Mouse (Mus musculus): Measurements from ENCODE around the gene Nthl1.
"Not testable (repeated sequence)": the region's sequence is repeated elsewhere in the genome, so short reads cannot be mapped to it uniquely, and the experiment has no call there.

Gene Nthl1

DNA sequence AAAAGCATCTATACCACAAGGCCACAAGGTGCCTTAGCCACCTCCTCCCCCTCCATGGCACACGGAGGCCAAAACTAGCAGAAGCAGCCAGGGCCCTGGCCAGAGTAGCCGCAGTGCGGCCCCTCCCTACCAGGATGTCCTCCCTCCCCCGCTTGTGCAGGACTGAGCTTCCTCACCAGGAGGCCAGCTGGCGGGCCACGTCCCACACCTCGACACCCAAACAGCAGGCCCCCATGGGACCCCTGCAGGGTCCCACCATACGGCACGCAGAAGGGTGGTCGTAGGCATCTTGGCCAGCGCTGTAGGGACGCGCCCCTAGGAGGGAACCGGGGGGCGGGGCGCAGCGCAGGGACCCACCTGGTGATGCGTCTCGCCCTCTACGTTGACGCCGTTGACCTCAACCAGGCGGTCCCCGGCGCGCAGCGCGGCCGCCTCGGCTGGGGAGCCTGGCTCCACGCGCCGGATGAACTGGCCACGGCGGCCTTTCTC lies 17.1 kb downstream of the Nthl1 start:
- peak; percentile 76 to 82 for DNase-seq (ENCODE audit: low spot score in 2 of 2)

DNA sequence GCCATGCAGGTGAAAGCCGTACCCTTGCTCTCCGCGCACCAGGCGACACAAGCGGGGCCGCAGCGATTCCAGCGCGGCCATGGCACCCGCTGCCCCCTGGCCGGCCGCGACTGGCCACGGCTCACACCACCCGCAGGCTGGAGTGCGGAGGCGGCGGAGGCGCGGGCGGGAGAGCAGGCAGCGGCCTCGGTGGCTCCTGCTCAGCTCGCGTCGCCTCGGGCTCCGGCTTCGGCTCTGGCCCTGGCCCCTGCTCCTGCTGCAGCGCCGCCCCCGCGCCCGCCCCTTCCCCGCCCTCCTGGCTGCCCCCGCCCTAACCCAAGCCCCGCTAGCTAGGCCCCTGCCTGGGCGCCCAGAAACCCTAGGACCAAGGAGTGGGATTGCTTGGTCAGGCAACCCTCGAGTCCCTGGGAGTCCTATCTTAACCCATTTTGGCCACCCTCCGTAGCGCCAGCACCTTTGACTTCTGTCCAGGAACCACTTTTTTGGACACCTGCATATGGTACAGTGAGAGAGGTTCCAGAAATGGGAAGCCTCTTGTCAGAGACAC lies 17.7 kb downstream of the Nthl1 start, which contains the start of gene Slc9a3r2:
Gene Slc9a3r2 (minus strand): TSS at position 258 of the 547 bp plus-strand sequence.
- peak; percentile 60 to 67 for DNase-seq (ENCODE audit: low spot score in 2 of 2)

DNA sequence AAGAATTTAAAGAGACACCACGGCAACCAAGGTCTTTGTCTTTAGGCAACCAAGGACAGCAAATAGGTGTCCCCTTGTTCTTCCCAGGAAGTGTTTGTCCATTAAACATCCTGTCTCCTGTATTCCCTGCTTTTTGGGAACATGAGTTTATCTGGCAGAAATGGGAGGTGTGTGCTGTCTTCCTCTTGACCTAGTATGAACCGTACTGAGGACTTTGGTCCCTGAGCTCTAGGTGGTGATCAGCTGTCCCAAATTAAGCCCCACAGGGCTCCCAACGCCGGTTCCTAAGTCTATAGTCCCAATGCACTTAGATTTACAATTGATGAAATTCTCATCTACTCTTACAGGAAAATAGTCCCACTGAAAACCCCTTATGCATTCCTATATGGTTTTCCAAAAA lies 18.3 kb downstream of the Nthl1 start:
- no peak for DNase-seq (ENCODE audit: low spot score in 2 of 2)

DNA sequence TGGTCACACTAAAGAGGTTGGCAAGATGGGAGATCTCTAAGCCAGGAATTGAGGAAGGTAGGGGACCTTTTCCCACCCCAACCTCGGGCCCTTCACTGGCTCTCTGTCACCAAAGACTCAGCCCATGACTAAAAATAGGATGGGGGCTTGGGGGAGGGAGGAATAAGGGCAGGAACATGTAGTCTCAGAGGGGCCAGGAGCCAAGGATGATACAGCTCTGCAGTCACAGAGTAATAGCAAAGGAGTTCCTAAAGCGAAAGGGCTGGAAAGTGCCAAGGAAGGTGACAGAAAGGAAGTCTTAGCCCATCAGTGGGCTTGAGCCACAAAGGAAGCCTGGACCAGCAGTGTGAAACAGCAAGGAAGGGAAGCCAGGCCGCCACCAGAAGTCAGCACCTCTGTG lies 19.4 kb downstream of the Nthl1 start:
- DNase-seq (ENCODE audit: low spot score in 2 of 2) = no peak

DNA sequence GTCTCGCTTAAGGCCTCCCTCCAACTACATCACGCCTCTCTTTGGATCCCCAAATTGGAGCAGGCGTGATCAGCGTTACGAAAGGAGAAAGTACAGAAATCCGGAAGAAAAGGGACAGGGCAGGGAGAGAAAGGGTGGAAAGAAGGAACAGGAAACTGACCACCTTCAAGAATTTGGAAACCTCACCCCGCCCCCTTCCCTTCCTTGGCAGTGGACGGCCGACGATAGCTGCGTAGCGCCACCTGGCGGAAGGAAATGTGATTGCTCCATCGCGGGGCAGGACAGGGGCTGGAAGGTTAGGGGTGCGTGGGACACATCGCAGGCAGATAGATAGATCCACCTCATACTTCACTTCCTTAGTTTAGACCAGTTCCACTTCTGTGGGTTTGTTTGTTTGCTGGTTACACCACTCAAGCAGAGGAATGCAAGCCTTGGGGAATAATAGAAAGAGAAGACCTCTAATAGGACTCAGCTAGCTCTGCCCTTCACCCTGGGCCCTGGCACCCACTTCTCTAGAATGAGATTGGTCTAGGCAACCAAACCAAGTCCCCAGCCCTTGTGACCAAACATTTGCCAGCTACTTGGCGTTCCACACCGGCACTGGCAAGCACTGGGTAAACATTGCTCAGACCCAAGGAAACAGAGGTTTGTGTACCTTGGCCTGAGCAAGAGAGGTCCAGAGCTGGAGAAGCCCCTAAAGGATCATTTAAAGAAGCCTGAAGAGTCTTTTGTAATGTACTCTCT lies 21.7 kb downstream of the Nthl1 start:
- peak; percentile 54 to 75 for DNase-seq (ENCODE audit: low spot score in 2 of 2)

DNA sequence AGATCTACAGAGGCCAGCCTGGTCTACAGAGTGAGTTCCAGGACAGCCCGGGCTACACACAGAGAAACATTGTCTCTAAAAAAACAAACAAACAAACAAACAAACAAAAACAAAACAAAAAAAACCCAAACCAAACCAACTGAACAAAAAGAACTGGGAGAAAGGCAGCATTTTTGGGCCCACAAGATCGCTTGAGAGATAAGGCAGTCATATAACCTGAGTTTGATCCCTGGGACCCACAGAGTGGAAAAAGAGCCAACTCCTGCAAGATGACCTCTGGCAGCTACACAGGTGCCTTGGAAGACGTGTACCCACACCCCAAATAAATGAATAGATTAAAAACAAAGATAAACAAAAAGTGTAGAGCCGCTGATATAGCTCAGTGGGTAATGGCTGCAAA lies 22.5 kb downstream of the Nthl1 start:
- DNase-seq (ENCODE audit: low spot score in 2 of 2) = no peak

DNA sequence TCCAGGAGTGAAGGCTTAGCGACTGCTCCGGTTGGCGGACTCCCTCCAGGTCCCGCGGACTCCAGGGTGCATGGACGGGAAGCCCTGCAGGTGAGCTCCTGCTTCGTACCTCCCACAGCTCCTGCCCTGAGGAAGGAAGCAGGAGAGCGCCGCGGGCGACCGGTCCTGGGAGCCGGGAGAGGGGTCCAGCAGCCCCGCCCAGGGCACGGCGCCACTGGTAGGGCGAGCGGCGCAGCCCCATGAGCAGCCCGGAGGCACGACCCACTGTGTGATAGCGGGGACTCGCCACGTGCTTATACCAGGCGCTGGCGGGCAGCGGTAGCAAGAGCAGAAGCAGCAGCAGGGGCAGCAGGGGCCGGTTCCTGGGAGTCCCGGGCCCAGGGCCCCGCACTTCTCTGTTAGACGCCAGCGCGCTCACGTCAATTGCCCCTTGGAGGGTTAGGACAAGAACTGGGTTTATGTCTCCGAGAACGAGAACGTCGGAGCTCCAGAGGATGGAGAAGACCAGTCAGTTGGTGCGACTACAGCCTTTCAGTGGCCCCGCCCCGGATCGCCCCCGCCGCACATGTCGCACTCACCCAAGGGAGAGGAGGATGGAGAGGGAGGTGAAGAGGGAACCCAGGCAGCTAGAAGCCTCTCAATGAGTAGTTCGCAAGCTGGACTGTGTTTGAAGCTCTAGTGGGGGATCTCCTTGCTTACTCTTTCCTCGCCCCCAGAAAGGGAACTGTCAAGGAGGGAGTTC lies 25.7 kb downstream of the Nthl1 start, which contains the start of gene Npw:
Gene Npw (minus strand): TSS at position 441 of the 742 bp plus-strand sequence.
- DNase-seq (ENCODE audit: low spot score in 2 of 2) = no peak

DNA sequence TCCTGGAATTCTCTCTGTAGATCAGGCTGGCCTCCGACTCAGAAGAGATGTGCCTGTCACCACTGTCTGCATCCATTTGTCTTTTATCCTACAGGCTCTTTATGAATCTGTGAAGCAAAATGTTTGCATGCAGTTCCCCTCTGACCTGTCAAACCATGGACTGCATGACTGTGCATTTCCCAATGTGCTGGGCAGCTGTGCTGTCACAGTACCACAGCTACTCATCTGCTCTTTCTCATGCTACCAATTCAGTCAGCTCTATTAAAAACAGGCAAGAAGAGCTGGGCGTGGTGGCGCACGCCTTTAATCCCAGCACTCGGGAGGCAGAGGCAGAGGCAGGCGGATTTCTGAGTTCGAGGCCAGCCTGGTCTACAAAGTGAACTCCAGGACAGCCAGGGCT lies 34.5 kb downstream of the Nthl1 start:
- not testable (repeated sequence) for DNase-seq (ENCODE audit: low spot score in 2 of 2)

DNA sequence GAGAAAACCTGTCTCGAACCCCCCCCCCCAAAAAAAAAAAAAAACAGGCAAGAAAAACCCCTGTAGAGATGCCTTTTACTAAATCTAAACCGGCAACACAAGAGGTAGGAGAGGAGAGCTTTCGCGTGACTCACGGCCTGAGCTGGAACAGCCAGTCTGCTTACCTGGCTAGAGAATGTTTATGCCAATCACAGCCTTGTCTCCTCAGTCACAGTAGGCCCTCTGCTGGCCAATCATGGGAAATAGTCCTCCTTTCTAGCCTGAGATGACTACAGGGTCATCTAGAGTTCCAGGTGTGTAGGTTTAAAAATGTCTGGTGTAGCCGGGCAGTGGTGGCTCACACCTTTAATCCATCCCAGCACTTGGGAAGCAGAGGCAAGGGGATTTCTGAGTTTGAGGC lies 34.9 kb downstream of the Nthl1 start:
- peak in 1 of 2 experiments; percentile 55 for DNase-seq (ENCODE audit: low spot score in 2 of 2)

DNA sequence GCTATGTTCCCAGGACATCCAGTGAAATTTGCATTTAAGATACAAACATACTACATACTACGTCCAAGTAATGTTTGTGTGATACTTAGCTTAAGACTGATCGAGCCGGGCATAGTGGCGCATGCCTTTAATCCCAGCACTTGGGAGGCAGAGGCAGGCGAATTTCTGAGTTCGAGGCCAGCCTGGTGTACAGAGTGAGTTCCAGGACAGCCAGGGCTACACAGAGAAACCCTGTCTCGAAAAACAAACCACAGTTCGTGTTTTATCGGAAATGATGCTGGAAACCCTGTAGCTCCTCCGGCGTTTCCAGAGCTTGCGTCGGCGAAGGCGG lies 36.7 kb downstream of the Nthl1 start:
- not testable (repeated sequence) for DNase-seq (ENCODE audit: low spot score in 2 of 2)

DNA sequence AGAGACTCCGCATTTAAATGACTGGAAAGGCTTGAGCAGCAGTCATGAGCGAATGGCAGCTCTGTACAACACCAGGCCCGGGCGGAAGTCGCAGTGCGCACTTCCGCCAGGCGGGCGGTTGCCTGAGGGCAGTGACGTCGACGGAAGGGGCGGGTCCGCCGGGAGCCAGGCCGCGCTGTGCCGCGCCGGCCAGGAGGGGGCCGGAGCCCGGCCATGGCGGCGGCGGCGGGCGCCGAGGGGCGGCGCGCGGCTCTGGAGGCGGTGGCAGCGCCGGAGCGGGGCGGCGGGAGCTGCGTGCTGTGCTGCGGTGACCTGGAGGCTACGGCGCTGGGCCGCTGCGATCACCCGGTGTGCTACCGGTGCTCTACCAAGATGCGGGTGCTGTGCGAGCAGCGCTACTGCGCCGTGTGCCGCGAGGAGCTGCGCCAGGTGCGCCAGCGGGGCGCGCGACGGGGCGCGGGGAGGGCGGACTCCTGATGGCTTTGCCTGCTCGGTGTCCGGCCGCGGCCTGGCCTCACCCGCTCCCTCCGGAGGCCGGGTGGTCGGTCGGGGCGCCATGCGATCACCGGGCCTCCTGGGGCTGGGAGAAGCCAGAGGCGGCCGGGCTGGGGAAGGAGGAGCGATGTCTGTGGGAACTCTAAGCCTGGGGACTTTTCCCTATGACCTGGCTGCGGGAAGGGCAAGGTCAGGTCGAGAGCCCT lies 37.2 kb downstream of the Nthl1 start, which contains the start of gene Zfp598:
Gene Zfp598 (plus strand): TSS at position 143 of the 701 bp plus-strand sequence.
- DNase-seq (ENCODE audit: low spot score in 2 of 2) = peak; percentile 93

DNA sequence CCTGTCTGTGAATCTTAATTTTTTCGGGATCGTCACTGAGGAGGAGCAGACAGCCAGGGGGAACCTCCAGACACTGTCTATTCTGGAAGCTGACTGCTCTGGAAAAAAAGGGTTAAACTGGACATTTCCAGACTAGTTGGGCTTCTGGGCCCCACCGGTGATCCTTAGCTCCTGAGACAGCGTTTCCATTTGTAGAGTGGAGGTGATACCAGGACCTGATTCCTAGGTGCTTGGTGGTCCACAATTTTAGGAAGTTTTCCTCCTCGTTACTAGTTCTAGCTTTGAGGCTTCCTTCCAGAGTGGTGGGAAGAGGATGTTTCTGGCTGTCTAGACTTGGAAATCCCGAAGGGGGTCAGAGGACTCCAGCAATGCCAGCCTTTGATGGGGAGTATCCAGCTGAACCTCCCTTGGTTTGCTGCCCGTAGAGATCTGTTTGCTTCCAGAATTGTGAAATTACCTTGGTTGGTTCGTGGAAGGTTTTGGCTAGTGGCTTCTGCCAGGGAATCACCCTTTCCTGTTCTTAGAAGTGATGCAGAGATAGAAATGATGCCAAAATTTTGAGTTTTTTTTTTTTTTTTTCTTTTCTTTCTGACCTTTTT lies 37.9 kb downstream of the Nthl1 start:
- DNase-seq (ENCODE audit: low spot score in 2 of 2) = no peak

DNA sequence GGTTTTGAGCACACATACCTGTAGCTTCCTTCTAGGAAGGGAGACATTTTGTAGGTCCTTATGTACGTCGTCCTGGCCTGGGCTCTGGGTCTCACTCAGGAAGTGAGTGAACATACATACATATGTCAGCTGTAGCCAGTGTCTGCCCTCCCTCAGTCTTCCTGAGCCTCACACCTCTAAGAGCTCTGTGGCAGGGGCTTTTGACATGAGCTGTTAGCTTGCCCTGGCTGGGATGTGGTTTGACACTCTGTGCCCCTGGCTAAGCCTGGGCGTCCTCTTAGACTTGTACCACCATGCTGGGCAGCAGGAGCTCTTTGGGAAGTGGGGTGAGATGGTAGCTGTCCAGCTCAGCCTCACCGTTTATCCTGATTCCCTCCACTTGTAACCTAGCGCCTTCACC lies 38.9 kb downstream of the Nthl1 start:
- no peak for DNase-seq (ENCODE audit: low spot score in 2 of 2)

DNA sequence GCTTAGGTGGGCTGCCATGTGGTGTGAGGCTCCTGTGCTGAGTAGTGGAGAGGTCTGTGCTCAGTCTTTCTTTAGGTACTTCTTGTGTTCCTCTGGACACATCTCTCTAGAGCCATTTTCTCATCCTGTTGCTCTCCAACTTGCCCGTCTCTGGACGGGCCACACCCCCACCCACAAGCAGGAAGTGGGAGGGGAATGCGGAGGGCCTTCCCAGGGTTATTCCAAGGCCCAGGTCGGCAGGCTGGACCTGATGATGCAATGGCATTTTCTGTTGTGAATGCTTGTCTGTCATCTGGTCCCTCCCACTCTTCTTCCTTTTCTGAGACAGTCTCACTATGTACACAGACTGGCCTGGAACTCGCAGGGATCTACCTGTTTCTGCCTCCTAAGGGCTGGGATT lies 39.7 kb downstream of the Nthl1 start:
- peak; percentile 64 to 74 for DNase-seq (ENCODE audit: low spot score in 2 of 2)

DNA sequence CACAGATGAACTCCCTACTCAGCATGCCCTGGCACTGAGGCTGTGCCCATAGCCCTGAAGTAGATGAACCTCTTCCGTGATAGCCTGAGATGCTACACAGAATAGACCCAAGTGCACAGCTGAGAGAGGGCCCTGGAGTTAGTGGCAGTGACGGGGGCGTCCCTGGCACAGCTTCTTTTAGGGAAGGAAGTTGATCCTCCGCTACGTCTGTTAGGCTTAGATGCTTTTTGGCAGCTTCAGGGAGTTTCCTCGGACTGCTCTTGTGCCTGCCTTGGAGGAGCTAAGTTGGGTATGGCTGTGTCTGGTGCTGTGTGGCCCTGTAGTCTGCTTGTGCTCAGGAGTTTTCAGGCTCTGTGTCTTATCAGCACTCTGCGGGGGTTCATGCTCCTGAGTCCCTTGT lies 41.8 kb downstream of the Nthl1 start:
- no peak for DNase-seq (ENCODE audit: low spot score in 2 of 2)

DNA sequence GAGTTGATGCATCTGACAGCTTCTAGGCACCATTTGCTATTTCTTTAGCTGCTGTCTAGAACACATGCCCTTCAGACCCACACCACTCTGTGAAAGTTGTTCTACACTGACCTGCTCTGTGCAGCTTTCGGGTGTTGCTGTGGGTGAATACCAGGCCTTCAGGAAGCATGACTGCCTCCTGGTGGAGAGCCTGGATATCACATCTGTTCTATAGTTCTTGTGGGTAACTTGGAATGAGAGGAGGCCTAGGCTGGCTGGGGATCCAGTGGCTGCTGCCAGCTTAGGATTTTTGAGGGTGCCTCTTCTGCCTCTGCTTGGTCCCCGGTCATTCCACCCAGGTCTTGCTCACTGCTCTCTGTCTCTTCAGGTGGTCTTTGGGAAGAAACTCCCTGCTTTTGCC lies 43.7 kb downstream of the Nthl1 start:
- DNase-seq (ENCODE audit: low spot score in 2 of 2) = peak in 1 of 2 experiments; percentile 56

DNA sequence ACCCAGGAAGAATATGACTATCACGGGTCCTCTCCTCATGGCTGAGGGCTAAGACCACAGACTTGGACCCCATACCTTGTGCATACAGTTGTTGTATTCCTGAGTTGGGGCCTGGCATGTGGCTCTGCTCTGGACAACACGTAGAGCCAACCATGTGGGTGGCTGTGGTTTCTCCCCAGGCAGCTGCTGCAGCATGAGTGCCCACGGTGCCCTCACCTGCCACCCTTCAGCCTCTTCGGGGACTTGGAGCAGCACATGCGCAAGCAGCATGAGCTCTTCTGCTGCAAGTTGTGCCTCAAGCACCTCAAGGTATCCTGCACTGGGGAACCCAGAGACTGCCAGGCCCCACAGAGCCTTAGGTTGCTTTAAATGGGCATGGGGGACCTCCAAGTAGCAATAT lies 44.4 kb downstream of the Nthl1 start:
- DNase-seq (ENCODE audit: low spot score in 2 of 2) = no peak

DNA sequence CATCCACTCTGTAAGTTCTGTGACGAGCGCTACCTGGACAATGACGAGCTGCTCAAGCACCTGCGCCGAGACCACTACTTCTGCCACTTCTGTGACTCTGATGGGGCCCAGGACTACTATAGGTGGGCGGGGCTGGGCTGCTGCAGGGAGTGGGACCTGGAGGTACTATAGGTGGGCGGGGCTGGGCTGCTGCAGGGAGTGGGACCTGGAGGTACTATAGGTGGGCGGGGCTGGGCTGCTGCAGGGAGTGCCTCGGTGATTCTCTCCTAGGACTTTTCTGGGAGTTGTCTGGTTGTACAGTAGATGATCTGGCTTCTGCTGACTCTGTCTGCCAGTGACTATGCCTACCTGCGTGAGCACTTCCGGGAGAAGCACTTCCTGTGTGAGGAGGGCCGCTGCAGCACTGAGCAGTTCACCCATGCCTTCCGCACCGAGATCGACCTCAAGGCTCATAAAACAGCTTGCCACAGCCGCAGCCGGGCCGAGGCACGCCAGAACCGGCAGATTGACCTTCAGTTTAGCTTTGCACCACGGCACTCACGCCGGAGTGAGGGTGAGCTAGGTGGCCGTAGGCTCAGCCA lies 45.1 kb downstream of the Nthl1 start:
- DNase-seq (ENCODE audit: low spot score in 2 of 2) = no peak

DNA sequence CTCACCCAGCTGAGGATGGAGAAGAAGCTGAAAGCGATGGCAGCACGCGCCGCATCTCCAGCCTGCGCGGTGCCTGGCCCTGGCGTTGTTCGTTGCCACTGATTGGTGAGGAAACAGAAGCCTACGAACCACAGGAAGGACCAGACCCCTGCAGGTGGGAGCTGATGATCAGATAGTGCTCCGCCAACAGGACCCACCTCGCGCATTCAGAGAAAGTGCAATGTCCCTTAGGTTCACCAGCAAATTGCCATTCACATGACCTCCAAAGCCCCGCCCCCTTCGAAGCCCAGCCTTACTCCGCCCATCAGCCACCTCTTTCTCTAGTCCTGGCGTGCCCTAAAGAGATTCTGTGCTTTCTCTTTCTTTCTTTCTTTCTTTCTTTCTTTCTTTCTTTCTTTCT lies 54.0 kb downstream of the Nthl1 start:
- no peak for DNase-seq (ENCODE audit: low spot score in 2 of 2)

DNA sequence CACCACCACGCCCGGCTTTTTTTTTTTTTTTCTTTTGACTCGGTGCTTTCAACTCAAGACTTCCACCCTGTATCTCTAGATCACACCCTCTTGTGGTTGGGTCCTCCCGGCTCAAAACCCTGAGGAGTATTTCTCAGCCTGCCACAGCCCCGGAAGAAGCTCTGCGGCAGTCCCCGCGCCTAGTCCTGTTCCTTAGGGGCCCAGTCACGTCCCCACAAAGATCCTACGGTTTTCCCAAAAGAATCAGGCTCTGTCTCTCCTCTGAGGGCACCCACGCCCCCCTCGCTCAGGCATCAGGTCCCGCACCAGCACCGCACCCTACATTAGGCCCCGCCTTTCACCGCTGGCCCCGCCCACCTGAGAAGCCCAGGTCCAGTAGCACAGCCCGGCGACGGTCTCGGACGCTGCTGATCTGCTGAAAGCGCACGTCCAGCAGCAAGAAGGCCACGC lies 54.7 kb downstream of the Nthl1 start:
- DNase-seq (ENCODE audit: low spot score in 2 of 2) = no peak

DNA sequence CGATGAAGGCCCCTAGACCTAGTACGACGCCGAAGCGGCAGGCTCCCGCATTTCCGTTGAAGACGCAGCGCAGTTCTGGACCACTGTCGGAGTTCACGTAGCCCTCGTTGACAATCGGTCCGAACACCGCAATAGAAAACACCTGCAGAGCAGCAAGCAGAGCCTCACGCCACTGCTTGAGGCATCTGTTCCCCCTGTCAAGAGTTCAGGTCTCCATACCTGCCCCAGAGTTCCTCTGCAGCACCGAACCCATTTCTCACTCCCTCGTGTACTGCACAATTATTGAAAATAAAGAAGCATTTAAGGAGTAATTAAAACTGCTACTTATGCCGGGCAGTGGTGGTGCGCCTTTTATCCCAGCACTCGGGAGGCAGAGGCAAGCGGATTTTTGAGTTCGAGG lies 55.1 kb downstream of the Nthl1 start:
- DNase-seq (ENCODE audit: low spot score in 2 of 2) = no peak

All from heart, adult 9 months (tissue).